Mouse (Mus musculus): ENCODE measurements around the gene Rnf215. TPM values are rescaled to one million over a fixed set of nuclear protein-coding genes. Genes with fewer than 3 reads are reported as not detected.
"Not testable (repeated sequence)": the region's sequence is repeated elsewhere in the genome, so short reads cannot be mapped to it uniquely, and the experiment has no call there.

The Rnf215 gene
- polyA plus RNA-seq, 1 experiment from 2014 or later: 52.6 TPM

DNA sequence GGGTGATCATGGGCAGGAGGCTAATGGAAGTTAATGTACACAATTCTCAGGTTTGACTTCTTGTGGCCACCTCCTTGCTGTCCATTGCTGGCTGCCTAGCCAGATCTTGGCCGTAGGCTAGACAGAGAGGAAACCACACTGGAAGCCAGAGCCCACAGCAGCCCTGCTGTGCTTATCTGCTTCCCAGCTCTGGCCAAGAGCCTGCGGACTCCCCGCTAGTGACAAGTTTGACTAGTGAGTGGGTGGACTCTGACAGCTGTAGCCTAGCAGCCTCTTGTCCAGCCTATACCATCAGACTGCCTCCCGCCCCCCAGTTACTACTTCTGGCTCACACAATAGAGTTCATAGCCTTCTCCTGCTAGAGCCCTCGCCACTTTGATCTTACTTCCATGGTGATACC is 15.4 kb upstream of the Rnf215 start:
- no peak overlapping the region for H3K27ac ChIP-seq (ENCODE audit: low read length)
- WGBS: 83% methylated on average over 5 of the region's 5 CpGs
- no peaks in the 10 kb centered on the region; the same call in 1 of the 2 replicates for H3K27me3 ChIP-seq (replicated peaks; ENCODE audit: control insufficient read depth, insufficient read depth, low read length)
- no peaks in the 10 kb centered on the region; the same call in 1 of the 2 replicates for H3K9me3 ChIP-seq (ENCODE audit: control insufficient read depth, low read length)
- H3K4me2 ChIP-seq (ENCODE audit: low read length): no peak overlapping the region
- ATAC-seq: no peak
- H3K4me3 ChIP-seq (replicated peaks; ENCODE audit: low read length): no peak overlapping the region
- H3K4me1 ChIP-seq (replicated peaks; ENCODE audit: control insufficient read depth, insufficient read depth, low read length): peaks cover 22% of the 10 kb centered on the region
- H3K36me3 ChIP-seq (ENCODE audit: control insufficient read depth, insufficient read depth): no peaks in the 10 kb centered on the region
- H3K9ac ChIP-seq (replicated peaks; ENCODE audit: low read depth, low read length): no peak overlapping the region

DNA sequence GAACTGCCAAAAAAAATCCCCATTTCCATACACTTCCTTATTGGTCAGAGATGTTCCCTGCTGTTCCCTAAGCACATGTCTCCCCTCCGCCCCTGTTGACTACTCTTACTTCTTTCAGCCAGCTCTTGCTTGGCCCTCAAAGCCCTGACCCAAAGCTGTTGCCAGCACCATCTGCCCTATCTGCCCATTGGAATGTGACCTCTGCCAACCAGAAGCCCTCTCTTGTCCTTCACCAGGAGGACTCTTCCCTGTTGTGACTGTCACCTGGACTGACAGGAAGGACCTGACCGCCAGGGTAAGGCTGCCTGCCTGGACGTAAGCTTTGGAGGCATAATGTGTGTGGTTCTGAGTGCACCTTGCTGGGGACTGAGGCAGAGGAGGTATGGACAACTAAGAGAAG is 13.3 kb upstream of the Rnf215 start:
- H3K4me3 ChIP-seq (replicated peaks; ENCODE audit: low read length): no peak overlapping the region
- H3K27ac ChIP-seq (ENCODE audit: low read length): no peak overlapping the region
- peaks cover 6% of the 10 kb centered on the region; the same call in 1 of the 2 replicates for H3K9me3 ChIP-seq (ENCODE audit: control insufficient read depth, low read length)
- no peak overlapping the region for H3K4me2 ChIP-seq (ENCODE audit: low read length)
- H3K36me3 ChIP-seq (ENCODE audit: control insufficient read depth, insufficient read depth): no peaks in the 10 kb centered on the region
- H3K4me1 ChIP-seq (replicated peaks; ENCODE audit: control insufficient read depth, insufficient read depth, low read length): peaks cover 20% of the 10 kb centered on the region
- no peaks in the 10 kb centered on the region; the same call in 1 of the 2 replicates for H3K27me3 ChIP-seq (replicated peaks; ENCODE audit: control insufficient read depth, insufficient read depth, low read length)
- no peak overlapping the region for H3K9ac ChIP-seq (replicated peaks; ENCODE audit: low read depth, low read length)
- no peak for ATAC-seq
- WGBS: 80% methylated on average over 3 of the region's 3 CpGs

DNA sequence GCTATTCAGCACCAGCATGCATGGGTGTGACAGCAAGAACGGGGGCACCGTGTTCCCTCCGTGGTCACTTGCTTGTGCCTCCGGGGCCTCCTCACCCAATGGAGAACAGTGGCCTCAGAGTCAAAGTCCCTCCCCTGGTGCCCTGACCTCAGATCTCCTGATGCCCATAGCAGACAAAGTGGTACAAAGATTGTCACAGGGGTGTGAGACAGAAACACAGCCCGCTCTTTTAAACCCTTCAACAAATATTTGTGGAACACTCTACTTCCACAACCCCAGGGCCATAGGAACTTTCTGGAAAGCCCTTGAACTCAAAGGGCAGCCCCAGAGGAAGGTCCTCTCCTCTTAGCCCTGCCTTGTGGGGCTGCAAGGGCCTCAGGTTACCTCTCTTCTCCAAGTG is 12.8 kb upstream of the Rnf215 start:
- Histone ChIP-seq H3K36me3 (ENCODE audit: control insufficient read depth, insufficient read depth) (no peaks in the 10 kb centered on the region), H3K9ac (replicated peaks; ENCODE audit: low read depth, low read length) (no peak overlapping the region), H3K4me1 (replicated peaks; ENCODE audit: control insufficient read depth, insufficient read depth, low read length) (peaks cover 18% of the 10 kb centered on the region), H3K9me3 (ENCODE audit: control insufficient read depth, low read length) (peaks cover 6% of the 10 kb centered on the region; the same call in 1 of the 2 replicates), H3K27ac (ENCODE audit: low read length) (no peak overlapping the region), H3K4me2 (ENCODE audit: low read length) (no peak overlapping the region), H3K27me3 (replicated peaks; ENCODE audit: control insufficient read depth, insufficient read depth, low read length) (no peaks in the 10 kb centered on the region; the same call in 1 of the 2 replicates), H3K4me3 (replicated peaks; ENCODE audit: low read length) (no peak overlapping the region)
- ATAC-seq: no peak
- WGBS: 79% methylated on average over 5 of the region's 5 CpGs

DNA sequence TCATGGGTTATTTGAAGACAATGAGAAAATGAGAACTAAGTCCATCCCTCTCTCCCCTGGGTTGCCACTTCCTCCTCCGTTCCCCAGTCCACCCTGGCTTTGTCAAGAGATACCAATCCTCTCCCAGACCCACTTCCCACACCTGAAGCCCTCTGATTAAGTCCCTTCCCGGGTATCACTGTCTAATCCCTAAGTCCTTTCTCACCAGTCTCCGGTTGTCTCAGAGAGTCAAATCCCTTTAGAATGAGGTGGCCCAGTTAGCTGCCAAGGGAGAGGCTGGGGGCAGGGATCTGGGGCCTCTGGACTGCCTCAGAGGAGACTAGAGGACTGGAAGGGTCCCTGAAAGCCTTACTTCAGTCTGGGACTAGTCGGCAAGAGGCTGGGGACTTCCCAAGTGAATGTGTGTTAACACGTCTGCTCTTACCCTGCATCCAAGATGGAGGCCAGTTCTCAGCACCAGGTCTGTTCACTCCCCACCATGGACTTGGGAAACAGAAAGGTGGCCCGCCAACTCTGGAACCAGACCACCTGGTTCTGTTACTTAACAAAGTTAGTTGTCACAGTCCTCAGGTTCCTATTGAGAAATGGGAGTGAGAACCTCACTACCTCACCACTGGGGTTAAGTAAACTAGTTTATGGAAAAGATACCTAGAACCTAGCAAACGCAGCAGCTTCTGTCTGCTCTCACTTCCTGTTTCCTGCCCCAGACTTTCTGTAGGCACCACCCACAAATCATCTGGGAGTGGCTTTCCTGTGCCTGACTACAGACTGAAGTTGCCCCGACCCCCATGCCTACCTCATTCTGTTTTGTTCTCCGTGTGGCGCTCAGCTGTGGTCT is 12.0 kb upstream of the Rnf215 start, which contains the start of gene Sec14l2:
TSS of gene Sec14l2 (minus strand) at position 674 of the 838 bp plus-strand sequence.
- no peak within 1 kb of the TSS for H3K4me2 ChIP-seq (ENCODE audit: low read length)
- ATAC-seq: no peak

DNA sequence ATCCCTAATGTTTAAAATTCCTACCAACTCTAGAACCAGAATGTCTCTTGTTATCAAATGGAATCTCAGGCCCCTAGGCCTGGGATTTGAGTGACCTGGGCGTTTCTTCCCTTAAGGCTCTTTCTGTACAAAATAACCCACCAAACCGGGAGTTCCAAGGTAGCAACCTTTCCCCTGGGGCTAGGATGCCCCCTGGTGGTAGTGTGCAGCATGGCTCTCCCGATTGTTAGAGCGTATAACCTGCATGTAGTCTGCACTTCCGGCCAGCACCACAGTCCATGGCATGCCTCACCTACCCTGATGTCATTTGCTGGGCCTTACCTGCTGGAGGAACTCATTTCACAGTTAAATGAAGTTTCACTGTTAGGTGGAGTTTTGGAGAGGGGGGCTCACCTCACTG is 11.1 kb upstream of the Rnf215 start:
- WGBS: 65% methylated on average over 5 of the region's 5 CpGs
- H3K4me2 ChIP-seq (ENCODE audit: low read length): no peak overlapping the region
- H3K4me1 ChIP-seq (replicated peaks; ENCODE audit: control insufficient read depth, insufficient read depth, low read length): peaks cover under 1% of the 10 kb centered on the region
- no peaks in the 10 kb centered on the region; the same call in 1 of the 2 replicates for H3K27me3 ChIP-seq (replicated peaks; ENCODE audit: control insufficient read depth, insufficient read depth, low read length)
- H3K36me3 ChIP-seq (ENCODE audit: control insufficient read depth, insufficient read depth): no peaks in the 10 kb centered on the region
- H3K4me3 ChIP-seq (replicated peaks; ENCODE audit: low read length): no peak overlapping the region
- peaks cover 6% of the 10 kb centered on the region; the same call in 1 of the 2 replicates for H3K9me3 ChIP-seq (ENCODE audit: control insufficient read depth, low read length)
- ATAC-seq: no peak
- no peak overlapping the region for H3K27ac ChIP-seq (ENCODE audit: low read length)
- H3K9ac ChIP-seq (replicated peaks; ENCODE audit: low read depth, low read length): no peak overlapping the region

More for the DNA sequence above, 12.0 kb upstream of the Rnf215 start, which contains the start of gene Sec14l2:
- Histone ChIP-seq H3K9me3 (ENCODE audit: control insufficient read depth, low read length) (peaks cover 6% of the 10 kb centered on the region; the same call in 1 of the 2 replicates), H3K36me3 (ENCODE audit: control insufficient read depth, insufficient read depth) (no peaks in the 10 kb centered on the region), H3K27ac (ENCODE audit: low read length) (no peak within 1 kb of the TSS), H3K4me3 (replicated peaks; ENCODE audit: low read length) (no peak within 1 kb of the TSS), H3K4me1 (replicated peaks; ENCODE audit: control insufficient read depth, insufficient read depth, low read length) (peaks cover 10% of the 10 kb centered on the region), H3K9ac (replicated peaks; ENCODE audit: low read depth, low read length) (no peak within 1 kb of the TSS), H3K27me3 (replicated peaks; ENCODE audit: control insufficient read depth, insufficient read depth, low read length) (no peaks in the 10 kb centered on the region; the same call in 1 of the 2 replicates)
- 62% methylated on average over 10 of the region's 10 CpGs for WGBS

DNA sequence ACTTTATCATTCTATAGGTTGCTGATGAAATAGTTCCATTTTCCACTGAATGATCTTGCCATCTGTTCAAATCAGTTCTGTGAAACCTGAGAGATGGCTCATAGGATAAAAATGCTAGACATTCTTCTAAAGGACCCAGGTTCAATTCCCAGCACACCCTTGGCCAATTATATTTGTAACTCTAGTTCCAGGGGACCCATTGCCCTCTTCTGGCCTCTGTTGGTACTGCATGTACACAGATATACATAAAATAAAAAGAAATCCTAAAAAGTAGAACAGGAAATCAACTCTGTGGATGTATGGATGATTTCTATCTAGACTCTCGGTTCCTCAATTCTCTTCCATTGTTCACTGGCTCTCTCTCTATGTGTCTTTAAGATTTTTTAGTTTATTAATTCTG is 7.9 kb upstream of the Rnf215 start:
- H3K9ac ChIP-seq (replicated peaks; ENCODE audit: low read depth, low read length): no peak overlapping the region
- no peaks in the 10 kb centered on the region for H3K27me3 ChIP-seq (replicated peaks; ENCODE audit: control insufficient read depth, insufficient read depth, low read length)
- 88% methylated on average over 1 of the region's 1 CpGs for WGBS
- no peaks in the 10 kb centered on the region for H3K36me3 ChIP-seq (ENCODE audit: control insufficient read depth, insufficient read depth)
- no peak overlapping the region for H3K4me2 ChIP-seq (ENCODE audit: low read length)
- no peaks in the 10 kb centered on the region for H3K4me1 ChIP-seq (replicated peaks; ENCODE audit: control insufficient read depth, insufficient read depth, low read length)
- no peak overlapping the region for H3K4me3 ChIP-seq (replicated peaks; ENCODE audit: low read length)
- no peak overlapping the region for H3K27ac ChIP-seq (ENCODE audit: low read length)
- peaks cover 6% of the 10 kb centered on the region; the same call in 1 of the 2 replicates for H3K9me3 ChIP-seq (ENCODE audit: control insufficient read depth, low read length)
- no peak for ATAC-seq

DNA sequence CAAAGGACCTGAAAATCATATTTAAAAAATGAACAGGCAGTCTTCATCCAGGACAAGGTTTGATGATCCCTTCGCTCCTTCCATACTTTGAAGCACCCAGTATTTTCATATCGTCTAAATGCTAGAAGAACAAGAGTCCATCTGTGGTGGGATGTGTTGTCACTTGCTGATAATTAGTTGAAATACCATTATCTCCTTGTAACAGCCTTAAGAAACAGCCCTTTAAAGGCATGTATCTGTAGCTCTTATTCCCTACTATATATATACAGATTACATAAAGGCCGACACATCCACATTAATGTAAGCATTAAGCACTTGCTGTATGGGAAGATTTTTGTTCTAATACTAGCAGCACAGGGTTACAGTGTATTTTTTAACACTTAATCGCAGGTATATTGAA is 6.5 kb upstream of the Rnf215 start:
- not testable (repeated sequence) for ATAC-seq; H3K36me3 ChIP-seq (ENCODE audit: control insufficient read depth, insufficient read depth); H3K4me3 ChIP-seq (replicated peaks; ENCODE audit: low read length); H3K27me3 ChIP-seq (replicated peaks; ENCODE audit: control insufficient read depth, insufficient read depth, low read length); H3K9ac ChIP-seq (replicated peaks; ENCODE audit: low read depth, low read length); H3K4me2 ChIP-seq (ENCODE audit: low read length); H3K27ac ChIP-seq (ENCODE audit: low read length); H3K4me1 ChIP-seq (replicated peaks; ENCODE audit: control insufficient read depth, insufficient read depth, low read length); H3K9me3 ChIP-seq (ENCODE audit: control insufficient read depth, low read length)
- 93% methylated on average over 4 of the region's 4 CpGs for WGBS

DNA sequence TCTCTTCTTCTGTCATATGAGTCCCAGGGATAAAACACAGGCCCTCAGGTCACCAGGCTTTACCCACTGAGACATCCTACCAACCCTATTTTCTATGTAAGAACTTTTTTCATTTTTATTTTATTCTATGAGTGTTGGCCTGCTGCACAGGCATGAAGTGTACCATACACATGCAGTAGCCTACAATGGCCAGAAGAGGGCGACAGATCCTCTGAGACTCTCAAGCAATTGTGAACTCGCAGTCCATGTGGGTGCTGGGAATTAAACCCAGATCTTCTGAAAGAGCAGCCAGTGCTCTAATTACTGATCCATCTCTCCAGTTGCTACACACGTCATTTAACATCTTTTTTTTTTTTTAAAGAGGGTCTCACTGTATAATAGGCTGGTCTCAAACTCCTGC is 1.6 kb upstream of the Rnf215 start:
- Histone ChIP-seq H3K36me3 (ENCODE audit: control insufficient read depth, insufficient read depth) (no peaks in the 10 kb centered on the region), H3K4me2 (ENCODE audit: low read length) (no peak overlapping the region), H3K27ac (ENCODE audit: low read length) (no peak overlapping the region), H3K4me3 (replicated peaks; ENCODE audit: low read length) (no peak overlapping the region), H3K4me1 (replicated peaks; ENCODE audit: control insufficient read depth, insufficient read depth, low read length) (peaks cover 22% of the 10 kb centered on the region), H3K9me3 (ENCODE audit: control insufficient read depth, low read length) (no peaks in the 10 kb centered on the region), H3K27me3 (replicated peaks; ENCODE audit: control insufficient read depth, insufficient read depth, low read length) (no peaks in the 10 kb centered on the region), H3K9ac (replicated peaks; ENCODE audit: low read depth, low read length) (no peak overlapping the region)
- 55% methylated on average over 3 of the region's 3 CpGs for WGBS
- no peak for ATAC-seq

DNA sequence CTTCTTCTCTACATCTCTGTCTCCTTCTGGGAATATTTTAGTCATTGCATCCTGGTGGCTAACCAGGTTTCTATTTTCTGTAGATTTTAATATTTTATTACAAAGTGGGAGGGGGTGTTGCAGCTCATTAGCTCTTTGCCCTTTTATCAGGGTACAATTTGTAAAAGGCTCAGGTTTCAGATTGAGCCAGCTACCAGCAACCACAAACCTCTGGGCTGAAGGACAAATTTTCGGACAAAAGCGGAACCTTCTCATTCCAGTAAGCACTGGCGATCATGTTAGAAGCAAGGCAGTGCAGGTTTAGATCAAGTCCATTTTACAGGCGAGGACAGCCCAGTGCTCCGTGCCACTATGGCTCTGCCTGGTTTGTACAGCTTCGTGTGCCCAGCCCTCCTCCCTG is 602 bp upstream of the Rnf215 start:
- no peak overlapping the region; the same call in 1 of the 2 replicates for H3K4me2 ChIP-seq (ENCODE audit: low read length)
- peak; percentile 34 for ATAC-seq
- H3K27ac ChIP-seq (ENCODE audit: low read length): no peak overlapping the region
- no peak overlapping the region; the same call in 1 of the 2 replicates for H3K4me3 ChIP-seq (replicated peaks; ENCODE audit: low read length)
- H3K27me3 ChIP-seq (replicated peaks; ENCODE audit: control insufficient read depth, insufficient read depth, low read length): no peaks in the 10 kb centered on the region
- peaks cover 22% of the 10 kb centered on the region for H3K4me1 ChIP-seq (replicated peaks; ENCODE audit: control insufficient read depth, insufficient read depth, low read length)
- no peaks in the 10 kb centered on the region for H3K36me3 ChIP-seq (ENCODE audit: control insufficient read depth, insufficient read depth)
- 63% methylated on average over 6 of the region's 6 CpGs for WGBS
- H3K9me3 ChIP-seq (ENCODE audit: control insufficient read depth, low read length): no peaks in the 10 kb centered on the region
- H3K9ac ChIP-seq (replicated peaks; ENCODE audit: low read depth, low read length): no peak overlapping the region; the same call in none of the 2 replicates

Measured in forebrain, embryonic 16.5 days (tissue).